Mouse (Mus musculus) adrenal gland, adult 2 months (tissue): ENCODE results near the gene Gm5773. TPM values are rescaled to one million over a fixed set of nuclear protein-coding genes. Genes with fewer than 3 reads are reported as not detected.
"Not testable (repeated sequence)": the region's sequence is repeated elsewhere in the genome, so short reads cannot be mapped to it uniquely, and the experiment has no call there.

Experiments used
- DNase-seq: peaks from one replicate; pipeline ENCODE4 v3.0.0; 2021
- long read RNA-seq: library from polyadenylated mRNA; stranded (forward); transcript quantifications from one replicate; pipeline ENCODE4 v2.0.0, GENCODE M21; 2021
- polyA plus RNA-seq: library from polyadenylated mRNA; depleted of rRNA; stranded (reverse); fragments of >200 nt; gene quantifications from 2 replicates; pipeline ENCODE4 v1.2.3, GENCODE M21; 2012; rRNA removed
- total RNA-seq, 2 experiments: library from RNA; stranded (reverse); gene quantifications; 2 replicates each; pipeline ENCODE4 v1.2.3; 2021

The Gm5773 gene
- total RNA-seq: not detected
- polyA plus RNA-seq: not detected in 2 replicates
- long read RNA-seq: 0 reads

- not testable (repeated sequence) for DNase-seq
Observed at GRCm38 (mm10) chr3:93772700-93773099, at the start of gene Gm5773. Gene Gm5773, plus strand, starts transcription at chr3:93773000.

GRCm38 (mm10) chr3:93745475-93745874 is 27.3 kb upstream of the Gm5773 start:
- DNase-seq: not testable (repeated sequence)

- DNase-seq: not testable (repeated sequence)
Observed at GRCm38 (mm10) chr3:93754022-93754421, 18.8 kb upstream of the Gm5773 start.

- DNase-seq: not testable (repeated sequence)
Observed at GRCm38 (mm10) chr3:93796098-93796497, 23.3 kb downstream of the Gm5773 start, which contains the start of gene Tdpoz4. Gene Tdpoz4, plus strand, starts transcription at chr3:93796398.

GRCm38 (mm10) chr3:93813341-93813740 is 40.5 kb downstream of the Gm5773 start:
- not testable (repeated sequence) for DNase-seq

Other genes starting within 250 kb of the Gm5773 start
- gene S100a10, start 217.9 kb upstream of the Gm5773 start, total RNA-seq: 100 to 1,000 TPM; 173 to 196 TPM
- 16.3 and 17.7 TPM in 2 replicates for gene S100a10, start 217.9 kb upstream of the Gm5773 start, polyA plus RNA-seq
- under 1 TPM in 1 of 2 experiments, not detected in 1; 0.35 TPM for gene Tdpoz2, start 120.3 kb upstream of the Gm5773 start, total RNA-seq
- gene Tdpoz2, start 120.3 kb upstream of the Gm5773 start, polyA plus RNA-seq: not detected in 2 replicates
- gene Tdpoz1, start 96.7 kb upstream of the Gm5773 start, total RNA-seq: not detected
- gene Tdpoz1, start 96.7 kb upstream of the Gm5773 start, polyA plus RNA-seq: not detected in 2 replicates
- gene Gm37596, start 79.9 kb upstream of the Gm5773 start, total RNA-seq: not detected
- gene Gm37596, start 79.9 kb upstream of the Gm5773 start, polyA plus RNA-seq: not detected in 2 replicates
- gene Tdpoz4, start 23.4 kb downstream of the Gm5773 start, total RNA-seq: not detected
- gene Tdpoz4, start 23.4 kb downstream of the Gm5773 start, polyA plus RNA-seq: not detected in 2 replicates
- not detected for gene Tdpoz3, start 53.0 kb downstream of the Gm5773 start, total RNA-seq
- gene Tdpoz3, start 53.0 kb downstream of the Gm5773 start, polyA plus RNA-seq: not detected in 2 replicates
- not detected for gene Gm9117, start 170.5 kb downstream of the Gm5773 start, total RNA-seq
- gene Gm9117, start 170.5 kb downstream of the Gm5773 start, polyA plus RNA-seq: not detected in 2 replicates
- gene Tdpoz5, start 188.3 kb downstream of the Gm5773 start, total RNA-seq: not detected
- not detected in 2 replicates for gene Tdpoz5, start 188.3 kb downstream of the Gm5773 start, polyA plus RNA-seq